Mouse (Mus musculus) stomach, adult 2 months (tissue): ENCODE results near the gene Hspb3. TPM values are rescaled to one million over a fixed set of nuclear protein-coding genes. Genes with fewer than 3 reads are reported as not detected.

Source experiments
- polyA plus RNA-seq: library from polyadenylated mRNA; depleted of rRNA; stranded (reverse); fragments of >200 nt; gene quantifications from 2 replicates; pipeline ENCODE4 v1.2.3, GENCODE M21; 2012; rRNA removed

The Hspb3 gene
- polyA plus RNA-seq: 0.14 TPM in 1 of 2 replicates, not detected in the other

DNA sequence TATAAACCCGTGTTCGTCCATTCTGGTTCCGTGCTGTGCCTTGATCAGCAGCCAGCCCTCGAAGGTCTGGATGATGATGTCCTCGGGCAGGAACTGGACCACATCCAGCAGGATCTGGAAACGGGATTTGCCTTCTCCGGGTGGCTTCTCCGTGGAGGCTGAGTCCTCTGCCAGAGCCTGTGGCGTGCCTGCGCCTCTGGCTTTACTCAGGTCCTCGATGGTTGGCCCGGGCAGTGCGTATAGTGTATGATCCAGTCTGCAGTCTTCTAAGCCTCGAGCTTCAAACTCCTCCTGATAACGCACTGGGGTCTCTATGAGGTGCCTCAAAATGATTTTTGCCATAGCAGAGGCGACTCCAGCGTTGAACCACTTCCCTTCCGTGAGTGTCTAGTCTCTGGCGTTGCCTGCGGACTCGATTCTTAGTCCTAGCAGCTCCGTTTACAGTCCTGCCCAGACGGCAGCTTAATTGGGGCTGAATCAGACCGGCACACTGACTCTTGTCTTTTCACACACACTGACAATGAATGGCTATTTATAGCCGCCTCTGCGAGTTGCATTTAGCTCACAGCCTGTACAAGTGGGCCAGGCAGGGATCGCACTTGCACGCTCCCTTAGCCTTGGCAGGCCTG is at the start of gene Hspb3:
Gene Hspb3, minus strand, starts transcription at position 526 of the 629 bp plus-strand sequence.

GRCm38 (mm10) chr13:113617891-113618823 is 45.3 kb downstream of the Hspb3 start, which contains the start of gene Snx18:
Snx18 (minus strand) TSS chr13:113618564.

Other genes starting within 250 kb of the Hspb3 start
- gene Snx18, start 45.1 kb downstream of the Hspb3 start, polyA plus RNA-seq: 8.5 and 12.2 TPM in 2 replicates
- gene Arl15, start 130.8 kb upstream of the Hspb3 start, polyA plus RNA-seq: 0.33 and 0.71 TPM in 2 replicates